Mouse (Mus musculus): Measurements from ENCODE around the gene Tom1l1.

- TF ChIP-seq GATA1 (IDR thresholded peaks at IDR 0.05; ENCODE audit: low read length) = no peak
- no peak for TF ChIP-seq TAL1 (IDR thresholded peaks at IDR 0.05; ENCODE audit: low read length)
Observed at GRCm38 (mm10) chr11:90614743-90615142, 73.4 kb downstream of the Tom1l1 start.
